Mouse (Mus musculus) small intestine, adult 2 months (tissue): ENCODE data around the gene Stoml2.

Experiments used
- CTCF ChIP-seq: fragments of 200-500 bp; IDR thresholded peaks from 2 replicates; pipeline ENCODE4 v1.5.1; 2012; ENCODE audit warnings: low read depth, mild to moderate bottlenecking, control low read depth, inconsistent platforms, low read length, moderate library complexity, mixed read lengths; ENCODE audit not compliant: insufficient replicate concordance, insufficient read length; ENCODE audit errors: extremely low read depth
- POLR2A ChIP-seq: fragments of 200-500 bp; IDR thresholded peaks from 2 replicates; pipeline ENCODE4 v1.6.1; 2012; ENCODE audit warnings: low read depth, mild to moderate bottlenecking, control low read depth, inconsistent platforms, low read length, moderate library complexity

DNA sequence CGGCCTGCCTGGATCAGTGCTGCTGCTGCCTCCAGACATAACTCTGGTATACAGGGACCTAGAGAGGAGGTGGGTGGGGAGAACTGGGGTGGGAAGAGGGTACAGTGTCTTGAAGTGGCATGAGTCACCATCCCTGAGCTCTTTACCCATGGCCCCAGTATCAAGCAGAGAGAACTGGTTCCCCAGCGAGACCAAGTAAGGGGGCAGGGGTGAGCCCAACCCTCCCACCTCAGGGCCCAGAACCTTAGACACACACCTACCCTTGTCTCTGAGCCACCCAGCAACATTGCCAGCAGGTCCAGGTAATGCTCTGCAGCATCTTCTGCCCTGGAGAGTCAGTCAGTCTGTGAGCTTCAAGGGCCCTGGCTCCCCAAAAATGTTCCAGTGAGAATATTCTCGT, 26.6 kb downstream of the Stoml2 start:
- TF ChIP-seq POLR2A, result no peak
- no peak for TF ChIP-seq CTCF
